Mouse (Mus musculus) CH12.LX (cell line): ENCODE data around the gene Ppm1j. TPM values are rescaled to one million over a fixed set of nuclear protein-coding genes. Genes with fewer than 3 reads are reported as not detected.
A peak's percentile ranks its signal among the peaks of the same experiment; 100 is the strongest.

ENCODE experiments used
- DNase-seq: peaks from one replicate; pipeline ENCODE4 v3.0.0-alpha.2; 2013; ENCODE audit errors: extremely low read depth
- H3K27ac ChIP-seq: 2 replicates; pipeline ENCODE4 v1.5.1; 2012; ENCODE audit warnings: low read depth, mild to moderate bottlenecking, control low read depth, moderate library complexity; ENCODE audit not compliant: insufficient read depth
- H3K27me3 ChIP-seq: replicated peaks from 2 replicates; pipeline ENCODE3; 2012; ENCODE audit warnings: inconsistent platforms
- H3K36me3 ChIP-seq, 2 experiments: replicated peaks in 1 of 2; 2 replicates each; pipeline versions ENCODE3 to v1.6.1; 2012; ENCODE audit warnings: inconsistent platforms in 1 of 2, low read length in 1 of 2, mild to moderate bottlenecking in 1 of 2, mixed read lengths in 1 of 2, moderate library complexity in 1 of 2; ENCODE audit not compliant: control insufficient read depth in 1 of 2, insufficient read depth in 1 of 2
- H3K4me1 ChIP-seq, 2 experiments: 2 replicates each; pipeline ENCODE4 v1.6.1; 2012; ENCODE audit warnings: inconsistent platforms in 1 of 2, moderate library complexity in 1 of 2; ENCODE audit not compliant: insufficient read depth in 2 of 2, control insufficient read depth in 1 of 2
- H3K4me2 ChIP-seq: 2 replicates; pipeline ENCODE4 v1.6.1; 2012; ENCODE audit warnings: low read depth, mild to moderate bottlenecking, control low read depth; ENCODE audit not compliant: poor library complexity, insufficient read depth, severe bottlenecking
- H3K4me3 ChIP-seq, 3 experiments: fragments of 150-350 bp in 1 of 3; sonication (generic) in 1 of 3; replicated peaks in 1 of 3; 2 replicates each; pipeline versions ENCODE3 to v1.5.1; 2011 to 2012; ENCODE audit warnings: low read depth in 2 of 3, low read length in 2 of 3, mild to moderate bottlenecking in 2 of 3, moderate library complexity in 2 of 3, control low read depth in 1 of 3, improper control_type of control experiment in 1 of 3, inconsistent platforms in 1 of 3, mixed read lengths in 1 of 3; ENCODE audit not compliant: poor library complexity in 1 of 3
- H3K79me2 ChIP-seq: replicated peaks from 2 replicates; pipeline ENCODE4 v1.6.1; 2012; ENCODE audit warnings: mild to moderate bottlenecking, moderate library complexity; ENCODE audit not compliant: control insufficient read depth, poor library complexity, insufficient read depth, severe bottlenecking; ENCODE audit errors: extremely low read depth
- H3K9ac ChIP-seq: 2 replicates; pipeline ENCODE4 v1.6.1; 2012; ENCODE audit warnings: low read depth, mild to moderate bottlenecking, control low read depth, moderate library complexity; ENCODE audit not compliant: insufficient read depth
- H3K9me3 ChIP-seq: replicated peaks from 2 replicates; pipeline ENCODE3; 2012; ENCODE audit warnings: low read length, inconsistent platforms, mixed read lengths
- BHLHE40 ChIP-seq: IDR thresholded peaks from 2 replicates; pipeline ENCODE4 v1.6.1; 2011; ENCODE audit warnings: mild to moderate bottlenecking, low read depth, low read length, improper control_type of control experiment
- USF1 ChIP-seq: IDR thresholded peaks from 2 replicates; pipeline ENCODE4 v1.6.1; 2014; ENCODE audit warnings: low read depth, mild to moderate bottlenecking, inconsistent platforms, low read length, improper control_type of control experiment
- dilution Hi-C: fragments of 300-500 bp; cut with MboI; formaldehyde crosslinking; loops from 2 replicates; pipeline ENCODE4 v1.14.3; 2020; ENCODE audit warnings: low sequenced_read_pairs; ENCODE audit not compliant: extremely low pct_unique_long_range_greater_than_20kb, extremely low pct_ligation_motif_present
- in situ Hi-C: fragments of 300-500 bp; cut with MboI; formaldehyde crosslinking; loops from 3 replicates; pipeline ENCODE4 v1.14.3; 2019; ENCODE audit warnings: low sequenced_read_pairs, low pct_ligation_motif_present, low pct_unique_long_range_greater_than_20kb, mixed read lengths
- polyA plus RNA-seq: library from polyadenylated mRNA; unstranded; fragments of >175 nt; gene quantifications from 2 replicates; pipeline ENCODE4 v1.2.1, GENCODE M21; 2012; ENCODE audit warnings: low read depth; ENCODE audit not compliant: insufficient read length
- total RNA-seq, 2 experiments: library from RNA; depleted of rRNA; stranded (reverse); fragments of 300-350 nt in 1 of 2; fragments of >200 nt in 1 of 2; gene quantifications; 2 replicates each; pipeline ENCODE4 v1.2.3; 2012 to 2014

The Ppm1j gene
- total and polyA plus RNA-seq, 3 experiments = 2.1 to 6.5 (median 6.4) TPM

GRCm38 (mm10) chr3:104822413-104822812 lies 41.6 kb downstream of the Ppm1j start:
- dilution Hi-C loops = no loop called here
- H3K36me3 ChIP-seq = peaks cover 21 to 44% of the 10 kb centered on the region in 2 experiments
- peak; percentile 32 for DNase-seq

More at GRCm38 (mm10) chr3:104822413-104822812, 41.6 kb downstream of the Ppm1j start:
- TF ChIP-seq BHLHE40 = peak; percentile 53
- no peak for TF ChIP-seq USF1
- Histone ChIP-seq H3K79me2 (no peaks in the 10 kb centered on the region), H3K9ac (no peak overlapping the region), H3K27me3 (no peaks in the 10 kb centered on the region), H3K9me3 (no peaks in the 10 kb centered on the region), H3K4me1 (peaks cover 2 to 41% of the 10 kb centered on the region in 2 experiments; a peak in 2 of 4 replicates), H3K27ac (no peak overlapping the region), H3K4me3 (no peak overlapping the region), H3K4me2 (no peak overlapping the region)
- in situ Hi-C loops = no loop called here

Other genes starting within 250 kb of the Ppm1j start
- 60.3 and 80.5 TPM in 2 replicates for gene Slc16a1, start 142.4 kb upstream of the Ppm1j start, total RNA-seq (2012; rRNA removed)
- gene Slc16a1, start 142.4 kb upstream of the Ppm1j start, total RNA-seq (2014; rRNA removed) = 192 and 199 TPM in 2 replicates
- gene Slc16a1, start 142.4 kb upstream of the Ppm1j start, polyA plus RNA-seq = 95.5 and 97.5 TPM in 2 replicates
- gene Fam19a3, start 784 bp downstream of the Ppm1j start, total RNA-seq (2012; rRNA removed) = 0.04 and 0.08 TPM in 2 replicates
- not detected in 2 replicates for gene Fam19a3, start 784 bp downstream of the Ppm1j start, total RNA-seq (2014; rRNA removed)
- gene Fam19a3, start 784 bp downstream of the Ppm1j start, polyA plus RNA-seq = 0.07 and 0.16 TPM in 2 replicates
- 6.2 and 8.3 TPM in 2 replicates for gene Rhoc, start 7.3 kb downstream of the Ppm1j start, total RNA-seq (2012; rRNA removed)
- 1.2 and 1.4 TPM in 2 replicates for gene Rhoc, start 7.3 kb downstream of the Ppm1j start, total RNA-seq (2014; rRNA removed)
- 7.9 and 8.0 TPM in 2 replicates for gene Rhoc, start 7.3 kb downstream of the Ppm1j start, polyA plus RNA-seq
- gene Mov10, start 37.5 kb downstream of the Ppm1j start, total RNA-seq (2012; rRNA removed) = 15.2 and 18.4 TPM in 2 replicates
- 7.2 and 7.9 TPM in 2 replicates for gene Mov10, start 37.5 kb downstream of the Ppm1j start, total RNA-seq (2014; rRNA removed)
- 28.0 and 31.9 TPM in 2 replicates for gene Mov10, start 37.5 kb downstream of the Ppm1j start, polyA plus RNA-seq
- 10.3 and 10.4 TPM in 2 replicates for gene St7l, start 82.9 kb downstream of the Ppm1j start, total RNA-seq (2012; rRNA removed)
- gene St7l, start 82.9 kb downstream of the Ppm1j start, total RNA-seq (2014; rRNA removed) = 13.1 and 14.1 TPM in 2 replicates
- 6.8 and 8.1 TPM in 2 replicates for gene St7l, start 82.9 kb downstream of the Ppm1j start, polyA plus RNA-seq
- 113 and 139 TPM in 2 replicates for gene Capza1, start 83.4 kb downstream of the Ppm1j start, total RNA-seq (2012; rRNA removed)
- gene Capza1, start 83.4 kb downstream of the Ppm1j start, total RNA-seq (2014; rRNA removed) = 288 and 317 TPM in 2 replicates
- 120 and 140 TPM in 2 replicates for gene Capza1, start 83.4 kb downstream of the Ppm1j start, polyA plus RNA-seq
- gene Wnt2b, start 180.9 kb downstream of the Ppm1j start, total RNA-seq (2012; rRNA removed) = not detected in 2 replicates
- gene Wnt2b, start 180.9 kb downstream of the Ppm1j start, total RNA-seq (2014; rRNA removed) = not detected in 2 replicates
- gene Wnt2b, start 180.9 kb downstream of the Ppm1j start, polyA plus RNA-seq = 0.12 and 0.16 TPM in 2 replicates